Mouse (Mus musculus): ENCODE data around the gene Psmd5.

GRCm38 (mm10) chr2:34818492-34818891, 56.3 kb downstream of the Psmd5 start:
- TF ChIP-seq TAL1 (IDR thresholded peaks at IDR 0.05; ENCODE audit: low read length): no peak
- TF ChIP-seq GATA1 (IDR thresholded peaks at IDR 0.05; ENCODE audit: low read length): no peak

Measured in erythroblast, embryonic 14.5 days (primary cell).